In genomic region chr2:3285181-3285530, GRCm38 (mm10) we compare ENCODE assay signal across 8 mouse cellular contexts. TPM values are rescaled to one million over a fixed set of nuclear protein-coding genes. Genes with fewer than 3 reads are reported as not detected.
A peak's percentile ranks its signal among the peaks of the same experiment; 100 is the strongest.
DNase-seq lines count a peak whose midpoint lies in the region; ATAC-seq and TF ChIP-seq lines count a peak whose summit lies in the region.

No protein-coding gene starts in this region.

- no peak for ATAC-seq in hindbrain, embryonic 13.5 days (ENCODE audit: low FRiP score)

- H3K36me3 ChIP-seq in thymus, adult 2 months (ENCODE audit: control insufficient read depth, insufficient read depth, low read length), result no peaks in the 10 kb centered on the region
- no peaks in the 10 kb centered on the region for H3K36me3 ChIP-seq in hindbrain, embryonic 13.5 days

- 2% methylated on average over 6 of the region's 6 CpGs for WGBS in thymus, adult 2 months
- 1% methylated on average over 6 of the region's 6 CpGs for WGBS in hindbrain, embryonic 13.5 days

- peaks cover 8% of the 10 kb centered on the region for H3K4me1 ChIP-seq in thymus, adult 2 months (replicated peaks; ENCODE audit: control insufficient read depth, insufficient read depth, low read length)
- peaks cover 19% of the 10 kb centered on the region for H3K4me1 ChIP-seq in hindbrain, embryonic 13.5 days (replicated peaks)

- no peaks in the 10 kb centered on the region for H3K27me3 ChIP-seq in thymus, adult 2 months (ENCODE audit: control insufficient read depth, insufficient read depth, low read length)
- no peaks in the 10 kb centered on the region for H3K27me3 ChIP-seq in hindbrain, embryonic 13.5 days

- H3K4me3 ChIP-seq in thymus, adult 2 months (ENCODE audit: control insufficient read depth, insufficient read depth, low read length), result peak overlapping the region; percentile 80
- peak overlapping the region; percentile 80 for H3K4me3 ChIP-seq in hindbrain, embryonic 13.5 days

- H3K27ac ChIP-seq in thymus, adult 2 months (ENCODE audit: control insufficient read depth, insufficient read depth, low read length), result no peak overlapping the region
- peak overlapping the region; percentile 95 for H3K27ac ChIP-seq in hindbrain, embryonic 13.5 days

- H3K4me2 ChIP-seq in hindbrain, embryonic 13.5 days, result peak overlapping the region; percentile 74

- no peak for TF ChIP-seq CTCF in thymus, adult 2 months (IDR thresholded peaks at IDR 0.05; ENCODE audit: borderline replicate concordance, control insufficient read depth, extremely low read depth, insufficient read depth, low read length, poor library complexity)

- peak overlapping the region; percentile 88 for H3K9ac ChIP-seq in hindbrain, embryonic 13.5 days

- TF ChIP-seq POLR2A in thymus, adult 2 months (IDR thresholded peaks at IDR 0.05; ENCODE audit: control insufficient read depth, extremely low read depth, insufficient read depth, low read length, poor library complexity), result no peak

- peak; percentile 58 for DNase-seq in adrenal gland, adult 2 months
- DNase-seq in adrenal gland, postnatal 25 days, result no peak
- no peak for DNase-seq in thymus, adult 2 months
- DNase-seq in thymus, postnatal 14 days, result no peak
- DNase-seq in lung, postnatal 36 days, result peak; percentile 22
- no peak for DNase-seq in gastrocnemius, postnatal 10 days
- no peak for DNase-seq in urinary bladder, postnatal 25 days (ENCODE audit: low spot score)

- H3K9me3 ChIP-seq in hindbrain, embryonic 13.5 days, result no peaks in the 10 kb centered on the region

RNA-seq across cellular contexts. Expression of gene Nmt2, which starts 1.1 kb away (rescaled TPM):
- 10 to 100 TPM; 42.6 to 69.1 TPM for total RNA-seq in adrenal gland, adult 2 months (2021)
- polyA plus RNA-seq in adrenal gland, adult 2 months (2012; rRNA removed), result 7.9 and 9.2 TPM in 2 replicates
- 71.5 and 103 TPM in 2 replicates for total RNA-seq in adrenal gland, postnatal 25 days (2021)
- 7.4 and 8.1 TPM in 2 replicates for polyA plus RNA-seq in thymus, adult 2 months (2012; rRNA removed)
- polyA plus RNA-seq in hindbrain, embryonic 13.5 days (2015; fragmentation: Nextera tagmentation; extraction: Ambion mirVana), result 97.7 and 102 TPM in 2 replicates
- 10 to 100 TPM in 1 of 2 experiments, 1 to 10 TPM in 1; 9.9 to 14.3 TPM for total RNA-seq in gastrocnemius, postnatal 10 days (2021)

RNA-seq across cellular contexts. Expression of gene Rpp38, which starts 47.3 kb away (rescaled TPM):
- total RNA-seq in adrenal gland, adult 2 months (2021), result 10 to 100 TPM; 10.7 to 13.2 TPM
- 1.2 and 1.5 TPM in 2 replicates for polyA plus RNA-seq in adrenal gland, adult 2 months (2012; rRNA removed)
- total RNA-seq in adrenal gland, postnatal 25 days (2021), result 11.1 and 11.3 TPM in 2 replicates
- polyA plus RNA-seq in thymus, adult 2 months (2012; rRNA removed), result 3.4 and 3.5 TPM in 2 replicates
- 13.5 TPM in 2 replicates for polyA plus RNA-seq in hindbrain, embryonic 13.5 days (2015; fragmentation: Nextera tagmentation; extraction: Ambion mirVana)
- total RNA-seq in gastrocnemius, postnatal 10 days (2021), result 1 to 10 TPM; 6.2 to 9.1 TPM

RNA-seq across cellular contexts. Expression of gene Acbd7, which starts 50.8 kb away (rescaled TPM):
- not detected for total RNA-seq in adrenal gland, adult 2 months (2021)
- not detected in 2 replicates for polyA plus RNA-seq in adrenal gland, adult 2 months (2012; rRNA removed)
- not detected in 2 replicates for total RNA-seq in adrenal gland, postnatal 25 days (2021)
- not detected in 2 replicates for polyA plus RNA-seq in thymus, adult 2 months (2012; rRNA removed)
- polyA plus RNA-seq in hindbrain, embryonic 13.5 days (2015; fragmentation: Nextera tagmentation; extraction: Ambion mirVana), result 2.5 and 3.1 TPM in 2 replicates
- total RNA-seq in gastrocnemius, postnatal 10 days (2021), result under 1 TPM; 0.49 to 0.93 TPM

Comparison
In these comparisons a context has a peak if more than half of its experiments do, and no peak if none do; other contexts are left out.
1. DNase-seq: peak in adrenal gland, adult 2 months (single experiment) and lung, postnatal 36 days (single experiment); none in adrenal gland, postnatal 25 days (single experiment), thymus, adult 2 months (single experiment), thymus, postnatal 14 days (single experiment), gastrocnemius, postnatal 10 days (single experiment) and urinary bladder, postnatal 25 days (single experiment).